In the genomic region with DNA sequence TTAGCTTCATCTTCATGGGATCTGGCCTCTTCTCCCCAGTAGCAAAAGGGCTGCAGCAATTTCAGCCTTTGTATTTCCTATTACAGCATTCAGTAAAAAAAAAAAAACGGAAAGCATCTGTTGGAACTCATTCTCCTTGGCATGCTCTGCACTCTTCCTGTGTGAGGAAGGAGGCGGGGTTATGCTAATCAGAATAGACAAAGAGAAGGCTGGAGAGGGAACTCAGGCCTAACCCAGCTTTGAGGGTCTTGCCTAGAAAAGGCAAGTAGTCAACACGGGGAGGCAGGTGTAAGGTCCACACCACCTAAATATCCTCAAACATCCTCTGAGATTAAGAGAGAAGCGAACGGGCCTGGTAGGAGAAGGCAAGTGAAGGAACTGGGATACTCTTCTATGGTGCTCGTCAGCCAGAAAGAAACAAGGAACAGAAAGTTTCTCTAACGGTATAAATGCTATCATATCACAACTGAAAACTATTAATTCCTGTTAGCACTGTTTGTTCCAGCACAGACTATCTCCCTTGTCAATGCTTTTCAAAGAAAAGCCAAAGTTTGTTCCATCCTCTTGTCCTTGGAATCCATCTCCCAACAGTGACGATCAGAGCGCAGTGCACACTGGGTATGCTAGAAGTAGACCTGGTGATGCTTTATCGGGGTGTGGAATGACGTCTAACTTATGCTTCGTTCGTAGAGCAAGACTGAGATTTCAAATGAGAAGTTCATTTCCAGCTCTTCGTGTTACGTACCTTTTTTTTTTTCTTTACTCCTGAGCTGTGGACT, we compare ENCODE assay signal across 9 mouse cellular contexts.
DNase-seq lines count a peak whose midpoint lies in the region; ATAC-seq and TF ChIP-seq lines count a peak whose summit lies in the region.
"Had no signal": no experiment of that assay in that cellular context is flagged by ENCODE, and none has a peak within 500 bp of the region (broad histone marks: within the 10 kb centered on the region; RNA-seq: fewer than 3 reads in every experiment).

No protein-coding gene starts in this region.

- no peak for TF ChIP-seq CTCF in intestine, postnatal 0 days (IDR thresholded peaks at IDR 0.05; ENCODE audit: low read depth)

- H3K4me3 ChIP-seq in intestine, embryonic 14.5 days (ENCODE audit: low read depth, low read length), result no peak overlapping the region
- no peak overlapping the region for H3K4me3 ChIP-seq in intestine, postnatal 0 days (ENCODE audit: low read depth, low read length)
- no peak overlapping the region for H3K4me3 ChIP-seq in heart, embryonic 16.5 days (ENCODE audit: low read length)

- H3K4me2 ChIP-seq in intestine, embryonic 14.5 days (ENCODE audit: low read length), result no peak overlapping the region
- no peak overlapping the region for H3K4me2 ChIP-seq in intestine, postnatal 0 days (replicated peaks; ENCODE audit: low read depth)
- no peak overlapping the region for H3K4me2 ChIP-seq in heart, embryonic 16.5 days (ENCODE audit: low read depth, low read length)

- H3K4me1 ChIP-seq in intestine, embryonic 14.5 days (replicated peaks; ENCODE audit: control insufficient read depth, insufficient read depth, low read length), result no peaks in the 10 kb centered on the region; the same call in 1 of the 2 replicates
- H3K4me1 ChIP-seq in intestine, postnatal 0 days (replicated peaks; ENCODE audit: control insufficient read depth, insufficient read depth, low read length), result no peaks in the 10 kb centered on the region
- H3K4me1 ChIP-seq in heart, embryonic 16.5 days (ENCODE audit: control insufficient read depth, insufficient read depth, low read length), result peaks cover 6% of the 10 kb centered on the region; the same call in 1 of the 2 replicates

- no peaks in the 10 kb centered on the region for H3K27me3 ChIP-seq in intestine, embryonic 14.5 days (replicated peaks; ENCODE audit: control insufficient read depth, insufficient read depth, low read length)
- no peaks in the 10 kb centered on the region for H3K27me3 ChIP-seq in intestine, postnatal 0 days (replicated peaks; ENCODE audit: control insufficient read depth, insufficient read depth, low read length)
- no peaks in the 10 kb centered on the region for H3K27me3 ChIP-seq in heart, embryonic 16.5 days (ENCODE audit: control insufficient read depth, insufficient read depth, low read length)

- peak overlapping the region; percentile 24; the same call in 1 of the 2 replicates for H3K27ac ChIP-seq in intestine, embryonic 14.5 days (ENCODE audit: low read depth)
- no peak overlapping the region for H3K27ac ChIP-seq in intestine, postnatal 0 days (ENCODE audit: low read depth, low read length)
- peak overlapping the region; percentile 9 for H3K27ac ChIP-seq in heart, embryonic 16.5 days (ENCODE audit: low read length)

- no peak overlapping the region for H3K9ac ChIP-seq in intestine, embryonic 14.5 days (ENCODE audit: low read length)
- H3K9ac ChIP-seq in intestine, postnatal 0 days (ENCODE audit: low read depth, low read length), result no peak overlapping the region
- H3K9ac ChIP-seq in heart, embryonic 16.5 days (ENCODE audit: low read length), result no peak overlapping the region

- H3K36me3 ChIP-seq in intestine, embryonic 14.5 days (ENCODE audit: control insufficient read depth, insufficient read depth, low read length), result no peaks in the 10 kb centered on the region
- no peaks in the 10 kb centered on the region for H3K36me3 ChIP-seq in intestine, postnatal 0 days (ENCODE audit: control insufficient read depth, insufficient read depth)
- no peaks in the 10 kb centered on the region for H3K36me3 ChIP-seq in heart, embryonic 16.5 days (ENCODE audit: control insufficient read depth, insufficient read depth)

- 84% methylated on average over 15 of the region's 15 CpGs for WGBS in intestine, embryonic 14.5 days
- 82% methylated on average over 15 of the region's 15 CpGs for WGBS in intestine, postnatal 0 days
- WGBS in heart, embryonic 16.5 days, result 71% methylated on average over 15 of the region's 15 CpGs

- no peak for ATAC-seq in intestine, embryonic 14.5 days (replicated peaks; ENCODE audit: low FRiP score, low TSS enrichment, low read depth)
- ATAC-seq in intestine, postnatal 0 days, result no peak
- peak; percentile 72 for ATAC-seq in heart, embryonic 16.5 days (replicated peaks; ENCODE audit: extremely low read depth, insufficient read depth, low FRiP score)
- ATAC-seq: Patski had no signal

- no peaks in the 10 kb centered on the region for H3K9me3 ChIP-seq in intestine, embryonic 14.5 days (ENCODE audit: control insufficient read depth, low read length)
- H3K9me3 ChIP-seq in intestine, postnatal 0 days (ENCODE audit: control insufficient read depth), result no peaks in the 10 kb centered on the region
- no peaks in the 10 kb centered on the region for H3K9me3 ChIP-seq in heart, embryonic 16.5 days (replicated peaks; ENCODE audit: control insufficient read depth, low read length)

- DNase-seq in intestine, embryonic 14.5 days (ENCODE audit: low spot score), result no peak
- peak; percentile 49 for DNase-seq in brain, adult 2 months (ENCODE audit: low read depth, low spot score)
- peak; percentile 42 to 64 for DNase-seq in kidney, postnatal 36 days
- DNase-seq in thymus, postnatal 14 days, result peak; percentile 45
- no peak for DNase-seq in layer of hippocampus, postnatal 36 days
- no peak for DNase-seq in cerebellum, postnatal 25 days

Comparison
In these comparisons a context has a peak if more than half of its experiments do, and no peak if none do; other contexts are left out.
1. DNase-seq: peak in brain, adult 2 months (single experiment), kidney, postnatal 36 days (2 of 2) and thymus, postnatal 14 days (single experiment); none in intestine, embryonic 14.5 days (single experiment), layer of hippocampus, postnatal 36 days (0 of 2) and cerebellum, postnatal 25 days (0 of 2).